Mouse (Mus musculus): ENCODE results near the gene Tmem192.
"Not testable (repeated sequence)": the region's sequence is repeated elsewhere in the genome, so short reads cannot be mapped to it uniquely, and the experiment has no call there.

Gene Tmem192

GRCm38 (mm10) chr8:64983150-64983897 is 36.3 kb downstream of the Tmem192 start:
- DNase-seq: no peak

GRCm38 (mm10) chr8:64987731-64988130 is 40.7 kb downstream of the Tmem192 start, which contains the start of gene Trim75:
Gene Trim75, minus strand, starts transcription at chr8:64987831.
- DNase-seq: no peak

GRCm38 (mm10) chr8:64998806-64999365 is 51.9 kb downstream of the Tmem192 start:
- no peak for DNase-seq

- DNase-seq: not testable (repeated sequence)
Measured at GRCm38 (mm10) chr8:65007616-65008015, 60.6 kb downstream of the Tmem192 start.

GRCm38 (mm10) chr8:65018423-65018822 is 71.4 kb downstream of the Tmem192 start, which contains the start of the genes Trim61 and Trim60:
Gene Trim61, minus strand, starts transcription at chr8:65018523.
Gene Trim60, minus strand, starts transcription at chr8:65018584.
- no peak for DNase-seq
